Mouse (Mus musculus): ENCODE measurements around the gene Lcmt1.

GRCm38 (mm10) chr7:123450515-123450914 lies 80.9 kb downstream of the Lcmt1 start:
- no peak for TF ChIP-seq CTCF (IDR thresholded peaks at IDR 0.05; ENCODE audit: borderline replicate concordance, insufficient read depth, low read depth, low read length)
- no peak for TF ChIP-seq POLR2A (IDR thresholded peaks at IDR 0.05; ENCODE audit: borderline replicate concordance, insufficient read depth, low read length)

Data from cerebellum, adult 2 months (tissue).